Mouse (Mus musculus): Measurements from ENCODE around the gene Med7.
A peak's percentile ranks its signal among the peaks of the same experiment; 100 is the strongest.

DNA sequence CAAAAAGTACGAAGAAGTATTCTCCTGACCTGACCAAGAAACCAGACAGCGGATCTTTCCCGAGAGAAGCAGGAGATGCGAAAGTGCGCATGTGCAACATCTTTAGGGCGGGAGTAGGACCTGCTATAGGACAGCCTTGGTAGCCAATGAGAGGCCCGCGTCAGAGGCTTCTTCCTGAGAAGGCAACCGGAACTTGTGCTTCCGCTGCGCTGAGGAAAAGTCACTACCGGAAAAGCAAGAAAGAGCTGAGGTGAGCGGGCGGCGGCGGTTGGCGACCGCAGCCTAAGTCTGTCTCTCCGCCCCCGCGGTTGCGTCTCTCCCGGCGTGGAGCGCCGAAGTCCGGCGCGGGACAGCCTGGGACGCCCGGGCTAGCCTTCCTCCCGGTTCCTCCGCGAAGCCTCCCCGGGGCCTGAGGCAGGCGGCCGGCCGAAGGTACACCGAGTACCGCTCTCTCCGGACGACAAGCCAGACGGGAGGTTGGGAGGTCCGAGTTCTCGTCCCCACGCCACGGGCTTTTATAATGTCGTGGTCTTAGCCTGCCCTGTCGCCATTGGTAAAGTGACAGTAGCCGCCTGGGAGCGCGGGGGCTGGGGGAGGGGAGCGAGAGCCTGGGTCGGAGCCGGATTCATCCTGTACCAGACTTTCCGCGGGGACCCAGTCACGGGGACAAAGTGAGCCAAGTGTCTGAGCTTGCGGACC lies at the start of gene Med7:
- no peak for TF ChIP-seq GATA1 (IDR thresholded peaks at IDR 0.05; ENCODE audit: borderline replicate concordance, low read length)
- peak; percentile 86 for TF ChIP-seq FLI1 (IDR thresholded peaks at IDR 0.05; ENCODE audit: low read length)

All from megakaryocyte, embryonic 14.5 days (primary cell).